Mouse (Mus musculus) CH12.LX (cell line): Measurements from ENCODE around the gene Gm49320.
A peak's percentile ranks its signal among the peaks of the same experiment; 100 is the strongest.

Experiments used
- CHD1 ChIP-seq: IDR thresholded peaks from 2 replicates; pipeline ENCODE4 v1.6.1; 2012; ENCODE audit warnings: low read depth, low read length, improper control_type of control experiment, inconsistent platforms
- CTCF ChIP-seq, 2 experiments: IDR thresholded peaks in 1 of 2; conservative IDR thresholded peaks in 1 of 2; 2 replicates each; pipeline ENCODE4 v1.5.1; 2011 to 2012; ENCODE audit warnings: low read depth in 2 of 2, low read length in 2 of 2, improper control_type of control experiment in 1 of 2, inconsistent platforms in 1 of 2, mild to moderate bottlenecking in 1 of 2, moderate library complexity in 1 of 2
- ELF1 ChIP-seq: IDR thresholded peaks from 2 replicates; pipeline ENCODE4 v1.6.1; 2014; ENCODE audit warnings: low read depth, mild to moderate bottlenecking, inconsistent platforms, low read length, improper control_type of control experiment
- EP300 ChIP-seq: IDR thresholded peaks from 2 replicates; pipeline ENCODE4 v1.6.1; 2011; ENCODE audit warnings: low read length, improper control_type of control experiment
- MAX ChIP-seq: IDR thresholded peaks from 2 replicates; pipeline ENCODE4 v1.6.1; 2011; ENCODE audit warnings: low read length, improper control_type of control experiment
- POLR2A ChIP-seq: IDR thresholded peaks from 2 replicates; pipeline ENCODE4 v1.6.1; 2011; ENCODE audit warnings: low read depth, mild to moderate bottlenecking, improper control_type of control experiment, low read length
- SMC3 ChIP-seq: IDR thresholded peaks from 2 replicates; pipeline ENCODE4 v1.6.1; 2011; ENCODE audit warnings: low read depth, low read length, improper control_type of control experiment
- USF2 ChIP-seq: conservative IDR thresholded peaks from 2 replicates; pipeline ENCODE4 v1.6.1; 2011; ENCODE audit warnings: low read depth, low read length, improper control_type of control experiment

- TF ChIP-seq CTCF (conservative IDR thresholded peaks at IDR 0.05 in 1 of 2, IDR thresholded peaks at IDR 0.05 in 1 of 2; ENCODE audit: low read depth in 2 of 2, low read length in 2 of 2) = peak in 1 of 2 experiments; percentile 35; a peak in 2 of 4 replicates
- no peak for TF ChIP-seq POLR2A
- TF ChIP-seq ELF1 = no peak
- no peak for TF ChIP-seq EP300
- TF ChIP-seq USF2 = no peak
- TF ChIP-seq SMC3 = no peak
- no peak for TF ChIP-seq MAX
- TF ChIP-seq CHD1 = no peak
Observed at GRCm38 (mm10) chr8:4292738-4293137, 54.1 kb downstream of the Gm49320 start.
